Mouse (Mus musculus): ENCODE data around the gene Acvr2b. TPM values are rescaled to one million over a fixed set of nuclear protein-coding genes. Genes with fewer than 3 reads are reported as not detected.

Acvr2b gene
- 17.0 and 21.7 TPM in 2 replicates for polyA plus RNA-seq (2015; fragmentation: Nextera tagmentation; extraction: Ambion mirVana)

DNA sequence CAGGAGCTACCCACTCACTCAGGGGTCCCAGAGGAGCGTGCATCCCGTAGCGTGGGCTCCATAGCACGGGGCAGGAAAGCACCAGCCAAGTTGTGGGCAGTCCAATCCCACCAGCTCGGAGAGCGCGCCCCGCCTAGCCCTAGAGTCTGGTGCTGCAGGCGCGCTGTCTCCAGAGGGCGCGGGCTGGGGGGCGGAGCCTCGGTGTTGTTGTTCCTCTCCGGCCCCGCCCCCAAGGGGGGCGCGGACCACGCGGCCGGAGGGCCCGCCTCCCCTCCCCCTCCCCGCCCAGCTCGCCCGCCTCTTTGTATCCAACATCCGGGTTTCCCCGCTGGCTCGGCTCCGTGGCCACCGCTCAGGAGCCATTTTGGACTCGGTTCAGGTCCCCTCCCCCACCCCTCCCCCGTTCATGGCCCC lies at the start of gene Acvr2b:
Gene Acvr2b (plus strand): TSS at position 318 of the 414 bp plus-strand sequence.

DNA sequence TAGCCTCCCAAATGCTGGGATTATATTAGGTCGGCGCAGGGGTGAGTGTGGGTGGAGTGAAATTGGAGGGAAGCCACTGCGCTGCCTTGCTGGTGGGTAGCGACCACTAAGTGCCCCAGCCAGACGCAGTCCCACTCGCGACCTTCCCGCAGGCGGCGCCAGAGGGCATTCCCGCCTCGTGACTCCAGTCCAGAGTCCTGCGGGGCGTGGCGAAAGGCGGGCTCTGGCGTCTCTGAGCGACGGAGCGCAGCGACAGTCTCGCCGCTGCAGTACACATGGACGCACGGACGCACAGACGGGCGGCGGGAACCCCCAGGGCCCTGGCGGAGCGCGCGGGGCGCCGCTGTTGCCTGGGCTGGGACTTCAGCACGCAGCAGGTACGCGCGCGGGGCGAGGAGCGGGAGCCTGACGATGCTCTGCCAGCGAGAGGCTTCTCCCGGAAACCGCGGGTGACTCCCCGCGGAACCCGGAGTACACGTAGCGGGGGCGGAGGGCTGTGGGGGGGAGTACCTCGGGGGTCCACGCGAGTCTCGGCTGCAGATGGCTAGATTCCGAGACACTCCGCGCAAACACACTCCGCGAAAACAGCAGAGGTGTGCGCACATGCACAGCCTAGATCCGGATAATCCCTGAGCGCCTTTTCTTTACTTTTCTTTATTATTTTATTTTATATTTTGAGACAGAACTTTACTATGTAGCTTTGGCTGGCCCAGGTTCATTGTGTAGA lies 44.4 kb upstream of the Acvr2b start, which contains the start of gene Xylb:
Gene Xylb (plus strand): TSS at position 51 of the 727 bp plus-strand sequence.

DNA sequence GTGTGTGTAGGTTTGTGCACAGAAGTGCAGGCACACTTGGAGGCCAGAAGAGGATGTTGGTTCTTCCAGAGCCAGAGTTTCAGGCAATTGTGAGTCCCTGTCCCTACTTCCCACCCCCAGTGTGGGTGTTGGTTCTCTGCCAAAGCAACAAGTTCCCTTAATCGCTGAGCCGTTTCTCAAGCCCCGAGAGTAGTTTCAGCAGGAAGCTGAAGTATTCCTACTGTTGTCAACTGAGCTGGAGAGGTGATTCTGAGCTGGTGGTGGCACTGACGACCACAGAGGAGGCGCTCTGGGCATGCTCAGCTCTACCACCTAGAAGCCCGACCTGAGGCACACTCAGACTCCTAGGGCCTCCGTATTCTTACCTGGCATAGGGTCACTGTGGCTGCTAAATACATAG lies 36.6 kb upstream of the Acvr2b start, which contains the start of gene Slc22a14:
Gene Slc22a14 (minus strand): TSS at position 270 of the 400 bp plus-strand sequence.

DNA sequence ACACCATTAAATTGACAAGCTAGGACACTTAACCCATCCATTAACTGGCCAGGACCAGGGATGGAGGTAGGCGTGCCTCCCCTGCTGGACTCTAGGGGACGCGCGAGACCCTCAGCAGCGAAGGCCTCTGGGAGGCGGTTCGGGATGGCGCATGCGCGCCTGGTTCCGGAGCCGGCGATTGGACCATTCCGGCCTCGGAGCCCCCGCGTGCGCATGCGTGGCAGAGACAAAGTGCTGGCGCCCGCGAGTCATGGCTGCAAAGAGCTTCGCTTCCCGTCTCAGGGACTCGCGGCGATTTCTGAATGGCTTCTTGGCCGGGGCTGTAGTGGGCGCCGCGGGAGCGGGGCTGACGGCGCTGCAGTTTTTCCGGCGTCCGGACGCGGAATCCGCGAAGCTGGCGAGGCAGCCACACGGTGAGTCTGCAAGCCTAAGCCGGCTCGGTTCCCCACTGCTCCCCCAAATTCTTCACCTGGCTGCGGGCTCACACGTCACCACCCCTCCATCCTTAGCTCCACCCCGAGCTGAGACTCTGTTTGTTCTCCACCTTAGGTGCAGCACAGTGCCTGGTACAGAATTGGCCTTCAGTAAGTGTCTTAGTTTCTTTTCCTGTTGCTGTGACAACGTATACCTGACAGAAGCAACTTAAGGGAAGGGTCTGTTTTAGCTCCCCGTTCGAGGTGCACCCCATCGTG lies 43.0 kb downstream of the Acvr2b start, which contains the start of gene Exog:
Gene Exog (plus strand): TSS at position 206 of the 692 bp plus-strand sequence.

Other genes starting within 250 kb of the Acvr2b start
- gene Acaa1b, start 245.0 kb upstream of the Acvr2b start, polyA plus RNA-seq (2015; fragmentation: Nextera tagmentation; extraction: Ambion mirVana): 1.6 and 8.8 TPM in 2 replicates
- gene Gm47289, start 243.0 kb upstream of the Acvr2b start, polyA plus RNA-seq (2015; fragmentation: Nextera tagmentation; extraction: Ambion mirVana): not detected in 2 replicates
- not detected in 2 replicates for gene Slc22a13, start 193.0 kb upstream of the Acvr2b start, polyA plus RNA-seq (2015; fragmentation: Nextera tagmentation; extraction: Ambion mirVana)
- 7.4 and 8.1 TPM in 2 replicates for gene Oxsr1, start 79.7 kb upstream of the Acvr2b start, polyA plus RNA-seq (2015; fragmentation: Nextera tagmentation; extraction: Ambion mirVana)
- 69.8 and 81.8 TPM in 2 replicates for gene Acaa1a, start 62.4 kb upstream of the Acvr2b start, polyA plus RNA-seq (2015; fragmentation: Nextera tagmentation; extraction: Ambion mirVana)
- 15.0 and 22.0 TPM in 2 replicates for gene Myd88, start 60.7 kb upstream of the Acvr2b start, polyA plus RNA-seq (2015; fragmentation: Nextera tagmentation; extraction: Ambion mirVana)
- 0.55 and 0.74 TPM in 2 replicates for gene Xylb, start 44.7 kb upstream of the Acvr2b start, polyA plus RNA-seq (2015; fragmentation: Nextera tagmentation; extraction: Ambion mirVana)
- 0.06 and 0.10 TPM in 2 replicates for gene Slc22a14, start 36.6 kb upstream of the Acvr2b start, polyA plus RNA-seq (2015; fragmentation: Nextera tagmentation; extraction: Ambion mirVana)
- 3.4 and 4.6 TPM in 2 replicates for gene Exog, start 42.8 kb downstream of the Acvr2b start, polyA plus RNA-seq (2015; fragmentation: Nextera tagmentation; extraction: Ambion mirVana)
- 1.2 and 3.3 TPM in 2 replicates for gene Scn5a, start 176.9 kb downstream of the Acvr2b start, polyA plus RNA-seq (2015; fragmentation: Nextera tagmentation; extraction: Ambion mirVana)